Mouse (Mus musculus): ENCODE data around the gene Stx3. TPM values are rescaled to one million over a fixed set of nuclear protein-coding genes. Genes with fewer than 3 reads are reported as not detected.

The Stx3 gene
- polyA plus RNA-seq, 1 experiment from 2014 or later, result 5.1 TPM

DNA sequence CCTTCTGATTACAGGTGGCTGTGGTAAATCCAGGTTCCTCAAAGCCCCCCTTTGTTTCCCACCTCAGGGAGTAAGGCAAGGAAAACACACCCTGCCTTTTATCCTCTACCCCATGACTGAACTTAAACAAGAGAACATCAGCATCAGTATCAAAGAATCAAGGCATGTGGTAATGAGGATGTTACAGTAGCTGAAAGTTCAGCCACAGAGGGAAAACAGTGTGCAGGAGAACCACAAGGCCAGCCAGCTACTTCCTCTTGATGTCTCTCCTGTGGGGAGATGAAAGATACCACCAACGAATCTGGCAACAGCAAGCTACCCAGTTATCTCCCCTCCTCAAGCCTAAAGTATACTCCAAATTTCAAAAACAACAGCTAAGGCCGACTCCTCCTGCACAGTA is 12.0 kb downstream of the Stx3 start:
- Histone ChIP-seq H3K9ac (replicated peaks) (no peak overlapping the region), H3K9me3 (no peaks in the 10 kb centered on the region), H3K4me2 (no peak overlapping the region), H3K36me3 (no peaks in the 10 kb centered on the region), H3K4me3 (replicated peaks) (no peak overlapping the region), H3K27ac (no peak overlapping the region), H3K4me1 (replicated peaks) (no peaks in the 10 kb centered on the region), H3K27me3 (no peaks in the 10 kb centered on the region)
- WGBS, result 58% methylated on average over 2 of the region's 2 CpGs
- no peak for ATAC-seq (ENCODE audit: insufficient number of reproducible peaks, insufficient read depth, low FRiP score, low TSS enrichment, low read depth)

DNA sequence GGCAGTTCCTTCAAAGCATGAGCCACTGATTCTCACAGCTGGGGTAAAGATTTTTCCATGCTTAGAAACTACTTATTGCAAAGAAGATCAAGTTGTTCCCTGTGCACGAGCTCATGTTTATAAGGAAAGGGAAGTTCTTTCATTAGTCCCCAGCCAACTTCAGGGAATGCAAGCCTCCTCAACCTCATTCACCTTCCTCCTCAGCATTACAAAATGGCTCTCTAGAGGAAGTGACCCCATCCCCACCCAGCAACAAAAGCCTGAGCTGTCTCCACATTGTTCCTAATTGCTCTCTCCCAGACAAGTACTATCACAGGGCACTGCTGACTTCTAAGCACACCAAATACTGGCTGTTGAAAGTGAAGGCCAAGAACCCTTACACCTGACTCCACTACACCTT is 14.8 kb downstream of the Stx3 start:
- Histone ChIP-seq H3K4me2 (no peak overlapping the region), H3K9ac (replicated peaks) (no peak overlapping the region), H3K27me3 (no peaks in the 10 kb centered on the region), H3K4me1 (replicated peaks) (no peaks in the 10 kb centered on the region), H3K36me3 (no peaks in the 10 kb centered on the region), H3K27ac (no peak overlapping the region), H3K4me3 (replicated peaks) (no peak overlapping the region), H3K9me3 (no peaks in the 10 kb centered on the region; the same call in 1 of the 2 replicates)
- WGBS, result 61% methylated on average over 1 of the region's 1 CpGs
- no peak for ATAC-seq (ENCODE audit: insufficient number of reproducible peaks, insufficient read depth, low FRiP score, low TSS enrichment, low read depth)

DNA sequence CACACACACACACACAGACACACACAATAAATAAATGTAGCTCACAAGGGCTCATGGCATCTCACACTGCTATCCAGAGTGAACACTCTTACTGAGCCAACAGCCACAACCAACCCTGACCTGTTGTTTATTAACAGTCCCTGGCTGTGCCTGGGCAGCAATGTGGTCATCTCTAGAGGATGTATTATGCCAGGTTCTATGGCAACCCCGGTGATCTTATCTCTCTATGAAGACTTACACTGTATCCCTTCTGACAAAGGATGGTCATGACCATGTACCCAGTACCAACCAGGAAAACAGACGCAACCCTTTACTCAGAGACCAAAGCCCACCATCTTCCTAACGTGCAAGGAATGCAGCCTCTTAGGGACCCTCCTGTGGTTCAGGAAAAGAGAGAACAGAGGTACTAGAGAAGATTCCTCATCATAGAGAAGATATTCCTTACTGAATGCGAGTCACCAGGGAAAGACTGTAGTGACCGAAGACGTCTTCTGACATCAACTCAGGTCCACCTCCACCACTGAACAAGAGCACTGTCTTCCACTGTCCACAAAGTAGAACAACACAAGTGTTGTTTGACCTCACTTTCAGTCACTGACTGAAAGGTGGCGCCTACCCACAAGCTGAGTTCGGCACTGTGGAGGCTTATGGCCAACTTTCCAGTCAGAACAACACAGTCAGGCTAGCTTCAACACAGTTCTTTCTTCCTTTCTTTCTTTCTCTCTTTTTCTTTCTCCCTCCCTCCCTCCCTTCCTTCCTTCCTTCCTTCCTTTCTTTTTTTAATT is 18.5 kb downstream of the Stx3 start:
- Histone ChIP-seq H3K9ac (replicated peaks) (no peak overlapping the region), H3K27ac (no peak overlapping the region), H3K27me3 (no peaks in the 10 kb centered on the region), H3K4me2 (no peak overlapping the region), H3K9me3 (no peaks in the 10 kb centered on the region; the same call in 1 of the 2 replicates), H3K36me3 (no peaks in the 10 kb centered on the region), H3K4me1 (replicated peaks) (no peaks in the 10 kb centered on the region), H3K4me3 (replicated peaks) (no peak overlapping the region)
- WGBS, result 77% methylated on average over 8 of the region's 8 CpGs
- no peak for ATAC-seq (ENCODE audit: insufficient number of reproducible peaks, insufficient read depth, low FRiP score, low TSS enrichment, low read depth)

DNA sequence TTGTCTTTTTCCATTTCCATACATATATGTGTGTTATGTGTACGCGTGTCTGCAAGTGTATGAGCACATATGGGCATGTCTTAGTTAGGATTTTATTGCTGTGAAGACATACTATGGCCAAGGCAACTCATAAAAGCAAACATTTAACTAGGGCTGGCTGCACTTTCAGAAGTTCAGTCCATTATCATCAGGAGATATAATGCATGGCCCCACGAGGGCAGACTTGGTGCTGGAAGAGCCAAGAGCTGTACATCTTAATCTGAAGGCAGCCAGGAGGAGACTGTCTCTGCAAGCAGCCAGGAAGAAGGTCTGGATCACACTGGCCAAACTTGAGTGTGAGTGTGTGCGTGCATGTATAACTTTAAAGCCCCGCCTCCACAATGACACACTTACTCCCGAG is 24.8 kb downstream of the Stx3 start:
- no peaks in the 10 kb centered on the region for H3K36me3 ChIP-seq
- H3K9ac ChIP-seq (replicated peaks), result no peak overlapping the region
- H3K27ac ChIP-seq, result no peak overlapping the region
- H3K9me3 ChIP-seq, result no peaks in the 10 kb centered on the region
- no peaks in the 10 kb centered on the region for H3K4me1 ChIP-seq (replicated peaks)
- no peak overlapping the region for H3K4me2 ChIP-seq
- no peak for ATAC-seq (ENCODE audit: insufficient number of reproducible peaks, insufficient read depth, low FRiP score, low TSS enrichment, low read depth)
- H3K27me3 ChIP-seq, result no peaks in the 10 kb centered on the region
- H3K4me3 ChIP-seq (replicated peaks), result no peak overlapping the region
- WGBS, result 87% methylated on average over 6 of the region's 6 CpGs

DNA sequence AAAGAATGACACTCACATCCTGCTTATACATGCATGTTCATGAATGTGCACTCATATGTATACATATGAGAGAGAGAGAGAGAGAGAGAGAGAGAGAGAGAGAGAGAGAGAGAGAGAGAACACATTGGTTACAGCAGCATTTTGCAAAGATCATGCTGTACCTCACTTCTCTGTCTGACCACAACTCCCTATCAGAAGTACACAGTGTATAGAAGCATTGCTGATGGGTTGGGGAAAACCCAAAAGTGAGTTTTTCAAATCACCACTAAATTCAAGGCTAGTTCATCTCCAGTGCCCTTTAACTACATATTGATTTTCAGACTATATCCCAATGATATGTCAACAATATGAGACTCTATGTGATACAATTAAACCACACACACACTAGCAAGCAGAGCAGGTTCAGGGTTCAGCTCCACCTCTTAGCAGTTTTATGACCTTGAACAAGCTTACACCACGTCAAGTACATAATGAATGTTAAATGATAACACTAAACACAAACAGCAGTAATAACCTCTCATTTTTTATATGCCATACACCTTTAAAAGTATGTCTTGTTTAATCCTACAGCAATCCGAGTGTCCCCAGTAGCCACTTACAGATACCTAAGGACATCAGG is 25.4 kb downstream of the Stx3 start:
- ATAC-seq (ENCODE audit: insufficient number of reproducible peaks, insufficient read depth, low FRiP score, low TSS enrichment, low read depth), result no peak
- WGBS, result 73% methylated on average over 2 of the region's 2 CpGs
- Histone ChIP-seq H3K9me3 (no peaks in the 10 kb centered on the region), H3K4me2 (no peak overlapping the region), H3K36me3 (no peaks in the 10 kb centered on the region), H3K27ac (no peak overlapping the region), H3K4me3 (replicated peaks) (no peak overlapping the region), H3K27me3 (no peaks in the 10 kb centered on the region), H3K9ac (replicated peaks) (no peak overlapping the region), H3K4me1 (replicated peaks) (no peaks in the 10 kb centered on the region)

DNA sequence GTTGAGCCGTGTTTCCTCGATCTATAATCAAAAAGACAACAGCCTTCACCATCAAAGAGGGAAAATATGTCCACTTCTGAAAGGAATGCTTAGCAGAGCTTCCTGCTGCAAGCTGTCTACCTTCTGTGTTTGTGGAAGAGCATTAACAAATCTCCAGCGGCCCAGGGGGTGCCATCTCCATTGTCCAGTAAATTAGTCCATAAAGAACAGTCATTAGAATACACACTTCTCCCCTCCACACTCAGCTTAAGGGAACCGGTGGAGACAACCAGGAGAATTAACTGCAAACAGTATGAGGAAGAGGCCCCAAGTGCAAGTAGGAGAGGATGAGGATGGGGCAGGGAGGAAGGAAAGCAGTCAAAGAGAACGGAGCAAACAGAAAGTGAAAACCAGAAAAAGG is 27.4 kb downstream of the Stx3 start:
- no peak overlapping the region for H3K4me2 ChIP-seq
- 73% methylated on average over 5 of the region's 5 CpGs for WGBS
- no peak for ATAC-seq (ENCODE audit: insufficient number of reproducible peaks, insufficient read depth, low FRiP score, low TSS enrichment, low read depth)
- no peak overlapping the region for H3K9ac ChIP-seq (replicated peaks)
- H3K27ac ChIP-seq, result no peak overlapping the region
- no peaks in the 10 kb centered on the region for H3K9me3 ChIP-seq
- no peaks in the 10 kb centered on the region for H3K36me3 ChIP-seq
- H3K4me3 ChIP-seq (replicated peaks), result no peak overlapping the region
- no peaks in the 10 kb centered on the region for H3K4me1 ChIP-seq (replicated peaks)
- H3K27me3 ChIP-seq, result no peaks in the 10 kb centered on the region

DNA sequence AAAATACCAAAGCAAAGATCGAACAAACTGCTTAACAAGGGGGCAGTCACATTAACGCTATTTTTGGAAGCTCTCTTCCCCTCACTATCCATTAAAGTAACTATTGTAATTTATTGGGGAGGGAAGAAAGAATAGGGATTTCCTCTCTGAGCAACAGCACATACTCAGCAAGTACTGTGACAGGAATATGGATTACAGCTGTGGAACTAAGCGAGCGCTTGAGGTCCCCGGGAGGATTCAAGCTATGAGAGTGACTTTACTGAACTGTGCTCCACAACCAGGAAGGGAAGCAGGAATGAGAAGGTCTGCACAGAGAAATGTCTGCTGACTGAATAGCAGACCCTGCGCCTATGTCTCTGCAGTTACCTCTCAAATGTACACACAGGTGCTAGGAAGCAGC is 30.3 kb downstream of the Stx3 start:
- Histone ChIP-seq H3K9me3 (no peaks in the 10 kb centered on the region), H3K4me2 (no peak overlapping the region), H3K9ac (replicated peaks) (no peak overlapping the region), H3K4me1 (replicated peaks) (no peaks in the 10 kb centered on the region), H3K27ac (no peak overlapping the region), H3K36me3 (no peaks in the 10 kb centered on the region), H3K4me3 (replicated peaks) (no peak overlapping the region), H3K27me3 (no peaks in the 10 kb centered on the region)
- WGBS, result 87% methylated on average over 6 of the region's 6 CpGs
- ATAC-seq (ENCODE audit: insufficient number of reproducible peaks, insufficient read depth, low FRiP score, low TSS enrichment, low read depth), result no peak

DNA sequence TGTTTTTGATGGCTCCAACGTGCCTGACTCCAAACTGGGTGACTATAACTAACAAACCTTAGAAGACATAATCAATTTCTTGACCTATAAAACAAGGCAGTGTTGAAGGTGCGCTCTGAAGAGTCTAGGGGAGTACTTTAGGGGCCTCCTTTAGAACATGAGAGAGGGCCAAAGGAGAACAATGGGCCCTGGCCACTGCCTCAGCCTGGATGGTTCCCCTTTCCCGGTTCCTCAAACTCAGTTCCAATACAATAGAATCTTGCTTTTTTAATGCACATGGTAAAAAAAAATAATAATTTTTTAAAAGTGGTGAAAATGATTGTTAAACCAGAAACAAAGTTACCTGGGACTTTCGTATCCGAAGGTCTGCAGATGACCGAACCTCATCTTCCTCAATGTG is 31.4 kb downstream of the Stx3 start:
- H3K27me3 ChIP-seq, result no peaks in the 10 kb centered on the region
- 92% methylated on average over 6 of the region's 6 CpGs for WGBS
- no peaks in the 10 kb centered on the region for H3K4me1 ChIP-seq (replicated peaks)
- no peaks in the 10 kb centered on the region for H3K36me3 ChIP-seq
- H3K4me3 ChIP-seq (replicated peaks), result no peak overlapping the region
- ATAC-seq (ENCODE audit: insufficient number of reproducible peaks, insufficient read depth, low FRiP score, low TSS enrichment, low read depth), result no peak
- H3K4me2 ChIP-seq, result no peak overlapping the region
- peaks cover 3% of the 10 kb centered on the region; the same call in 1 of the 2 replicates for H3K9me3 ChIP-seq
- H3K27ac ChIP-seq, result no peak overlapping the region
- no peak overlapping the region for H3K9ac ChIP-seq (replicated peaks)

DNA sequence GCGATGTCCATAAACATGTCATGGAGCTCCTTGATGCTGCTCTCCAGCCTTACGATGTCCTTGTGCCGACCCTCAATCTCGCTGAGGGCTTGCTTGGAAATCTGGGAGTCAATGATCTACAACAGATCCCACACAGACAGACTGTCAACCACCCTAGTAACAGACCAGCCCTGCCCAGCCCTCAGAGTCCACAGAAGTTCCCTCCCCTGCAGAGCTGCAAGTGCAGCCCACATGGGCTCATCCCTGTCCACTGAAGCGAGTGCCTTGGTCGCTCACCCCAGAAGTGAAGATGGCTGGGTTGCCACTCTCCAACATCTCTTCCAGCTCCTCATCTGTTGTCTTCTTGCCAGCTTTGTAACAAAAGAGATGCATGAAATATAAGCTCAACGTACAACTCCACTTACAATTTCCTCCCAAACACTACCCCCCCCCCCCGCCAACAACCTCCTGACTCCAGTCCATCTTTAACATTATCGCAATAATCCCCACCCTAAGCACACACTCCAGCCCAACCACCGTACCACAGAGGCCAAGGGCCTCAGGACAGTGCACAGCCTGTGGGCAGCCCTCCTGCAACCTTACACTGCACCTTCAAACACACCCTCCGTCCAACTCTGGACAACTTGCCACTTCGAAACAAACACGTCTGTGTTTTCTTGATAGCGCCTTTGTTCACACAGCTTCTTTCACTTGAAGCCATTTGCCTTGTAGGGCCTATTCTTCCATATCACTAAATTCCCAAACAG is 33.6 kb downstream of the Stx3 start:
- ATAC-seq (ENCODE audit: insufficient number of reproducible peaks, insufficient read depth, low FRiP score, low TSS enrichment, low read depth), result no peak

DNA sequence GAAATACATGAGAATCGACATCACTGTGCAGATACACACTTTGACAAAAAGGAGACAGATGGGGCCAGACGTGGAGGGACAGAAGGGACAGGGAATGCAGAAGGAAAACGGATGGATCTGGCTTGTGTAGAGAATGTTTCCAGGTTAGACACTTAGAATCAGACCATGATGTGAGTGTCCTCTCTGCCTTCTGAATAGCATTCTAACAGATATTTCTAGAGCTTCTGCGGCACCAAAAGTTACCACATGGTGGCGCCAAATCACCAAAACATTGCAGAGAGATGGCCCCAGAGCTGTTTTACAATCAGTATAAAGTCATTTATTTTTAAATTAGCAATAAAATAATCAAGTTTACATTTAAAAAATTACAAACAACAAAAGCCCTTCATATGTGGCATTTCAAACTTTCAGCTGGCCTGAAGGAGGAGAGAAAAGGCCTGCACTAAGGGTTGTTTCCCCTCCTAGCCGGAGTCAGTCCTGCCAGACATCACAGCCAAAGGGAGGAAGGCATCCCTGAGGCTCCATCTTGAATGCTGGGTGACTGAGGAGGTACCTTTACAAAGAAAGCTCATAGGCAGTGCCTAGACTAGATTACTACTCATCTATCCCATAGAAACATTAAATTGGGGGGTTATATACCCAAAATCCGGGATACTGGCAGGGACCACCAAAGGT is 41.9 kb downstream of the Stx3 start:
- Histone ChIP-seq H3K4me1 (replicated peaks) (no peaks in the 10 kb centered on the region), H3K27me3 (no peaks in the 10 kb centered on the region), H3K36me3 (peaks cover 27% of the 10 kb centered on the region; the same call in 1 of the 2 replicates), H3K9me3 (no peaks in the 10 kb centered on the region), H3K4me2 (no peak overlapping the region), H3K4me3 (replicated peaks) (no peak overlapping the region), H3K27ac (no peak overlapping the region), H3K9ac (replicated peaks) (no peak overlapping the region)
- WGBS, result 65% methylated on average over 7 of the region's 7 CpGs
- no peak for ATAC-seq (ENCODE audit: insufficient number of reproducible peaks, insufficient read depth, low FRiP score, low TSS enrichment, low read depth)

More for the DNA sequence above, 33.6 kb downstream of the Stx3 start:
- no peak overlapping the region for H3K9ac ChIP-seq (replicated peaks)
- H3K4me1 ChIP-seq (replicated peaks), result no peaks in the 10 kb centered on the region
- no peaks in the 10 kb centered on the region for H3K27me3 ChIP-seq
- WGBS, result 86% methylated on average over 14 of the region's 14 CpGs
- H3K4me2 ChIP-seq, result no peak overlapping the region
- no peaks in the 10 kb centered on the region for H3K36me3 ChIP-seq
- H3K9me3 ChIP-seq, result peaks cover 3% of the 10 kb centered on the region; the same call in 1 of the 2 replicates
- H3K27ac ChIP-seq, result no peak overlapping the region
- H3K4me3 ChIP-seq (replicated peaks), result no peak overlapping the region
